Mouse (Mus musculus) kidney, postnatal 0 days (tissue): ENCODE measurements at regions not wholly inside any gene's neighbourhood (a gene's known extent, or its start where the extent isn't known, plus 50 kb on each side); places are given as distances from the start of the nearest gene placed in this dataset.
A peak's percentile ranks its signal among the peaks of the same experiment; 100 is the strongest.

Source experiments
- ATAC-seq: fragments of 200-750 bp; cut with Nextera tagmentation; replicated peaks from 2 replicates; pipeline ENCODE4 v1.8.0; 2017; ENCODE audit warnings: low read depth, moderate number of reproducible peaks, moderate TSS enrichment, moderate library complexity; ENCODE audit not compliant: low FRiP score
- DNase-seq: peaks from one replicate; pipeline ENCODE4 v3.0.0-alpha.2; 2016; ENCODE audit warnings: low spot score
- H3K27ac ChIP-seq: fragments of 300-500 bp; sonication (generic); 2 replicates; pipeline ENCODE4 v1.5.1; 2014; ENCODE audit warnings: mild to moderate bottlenecking
- H3K27me3 ChIP-seq: fragments of 300-500 bp; sonication (generic); 2 replicates; pipeline ENCODE4 v1.6.1; 2014; ENCODE audit warnings: low read length, mixed read lengths; ENCODE audit not compliant: insufficient read depth
- H3K36me3 ChIP-seq: fragments of 300-500 bp; sonication (generic); 2 replicates; pipeline ENCODE4 v1.6.1; 2014; ENCODE audit warnings: low read length, mixed read lengths; ENCODE audit not compliant: insufficient read depth
- H3K4me1 ChIP-seq: fragments of 300-500 bp; sonication (generic); replicated peaks from 2 replicates; pipeline ENCODE4 v1.6.1; 2014; ENCODE audit warnings: antibody characterized with exemption, low read length, mixed read lengths; ENCODE audit not compliant: insufficient read depth
- H3K4me2 ChIP-seq: fragments of 300-500 bp; sonication (generic); 2 replicates; pipeline ENCODE4 v1.6.1; 2014; ENCODE audit warnings: mild to moderate bottlenecking, low read length, moderate library complexity, mixed read lengths
- H3K4me3 ChIP-seq: fragments of 300-500 bp; sonication (generic); replicated peaks from 2 replicates; pipeline ENCODE4 v1.5.1; 2014; ENCODE audit warnings: low read depth, low read length
- H3K9ac ChIP-seq: fragments of 300-500 bp; sonication (generic); 2 replicates; pipeline ENCODE4 v1.6.1; 2014; ENCODE audit warnings: low read depth, low read length
- H3K9me3 ChIP-seq: fragments of 300-500 bp; sonication (generic); replicated peaks from 2 replicates; pipeline ENCODE4 v1.6.1; 2016; ENCODE audit warnings: low read length, inconsistent platforms, mixed read lengths
- CTCF ChIP-seq: IDR thresholded peaks from 2 replicates; pipeline ENCODE4 v1.5.1; 2016; ENCODE audit warnings: antibody characterized with exemption, low read depth, mild to moderate bottlenecking, moderate library complexity
- WGBS: fragments of 180-500 bp; shearing (Covaris S2); extraction: QIAGEN DNeasy Blood & Tissue Kit; methylation state at CpG from one replicate; pipeline ENCODE4 v1.1.7; 2014; 5-methylcytosine and 5-hydroxymethylcytosine counted together

- WGBS = 87% methylated on average over 2 of the region's 2 CpGs
- no peaks in the 10 kb centered on the region for H3K36me3 ChIP-seq
- ATAC-seq = no peak
Measured at GRCm38 (mm10) chr3:136450361-136450895, 124.6 kb upstream of the Bank1 start.

GRCm38 (mm10) chr3:136449364-136449763 lies 123.5 kb upstream of the Bank1 start:
- Histone ChIP-seq H3K4me3 (no peak overlapping the region), H3K36me3 (no peaks in the 10 kb centered on the region), H3K9ac (no peak overlapping the region), H3K4me1 (no peaks in the 10 kb centered on the region), H3K27me3 (no peaks in the 10 kb centered on the region), H3K27ac (no peak overlapping the region), H3K4me2 (no peak overlapping the region), H3K9me3 (no peaks in the 10 kb centered on the region)
- DNase-seq = no peak
- 71% methylated on average over 4 of the region's 4 CpGs for WGBS
- no peak for TF ChIP-seq CTCF
- ATAC-seq = no peak

More at GRCm38 (mm10) chr3:136450361-136450895, 124.6 kb upstream of the Bank1 start:
- H3K27me3 ChIP-seq = no peaks in the 10 kb centered on the region
- H3K4me2 ChIP-seq = no peak overlapping the region
- DNase-seq = no peak
- no peaks in the 10 kb centered on the region for H3K4me1 ChIP-seq
- H3K4me3 ChIP-seq = no peak overlapping the region
- H3K9ac ChIP-seq = no peak overlapping the region
- H3K27ac ChIP-seq = no peak overlapping the region
- no peak for TF ChIP-seq CTCF
- H3K9me3 ChIP-seq = no peaks in the 10 kb centered on the region

DNA sequence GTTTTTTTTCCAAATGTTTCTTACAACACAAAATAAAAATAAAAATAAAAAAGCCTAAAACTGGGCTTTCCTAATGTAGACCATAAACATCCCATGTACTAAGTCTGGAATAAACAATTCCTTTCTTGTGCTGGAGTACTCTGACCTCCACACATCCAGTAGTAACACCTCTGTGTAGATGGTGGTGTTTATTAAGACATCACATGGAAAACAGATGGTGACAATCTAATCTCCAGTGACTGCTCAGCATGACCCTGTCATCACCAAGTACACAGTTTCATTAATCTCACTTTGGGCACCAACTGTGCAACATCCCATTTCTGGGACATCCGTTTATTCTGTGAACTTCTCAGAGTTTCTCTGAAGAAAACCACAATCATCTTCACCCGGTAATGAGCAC lies 118.7 kb upstream of the Bank1 start:
- H3K9me3 ChIP-seq = no peaks in the 10 kb centered on the region
- no peak for TF ChIP-seq CTCF
- no peaks in the 10 kb centered on the region for H3K36me3 ChIP-seq
- no peak overlapping the region for H3K27ac ChIP-seq
- no peak overlapping the region for H3K4me2 ChIP-seq
- DNase-seq (no peak), ATAC-seq (no peak)
- H3K4me3 ChIP-seq = no peak overlapping the region
- no peaks in the 10 kb centered on the region for H3K27me3 ChIP-seq
- no peak overlapping the region for H3K9ac ChIP-seq
- no peaks in the 10 kb centered on the region for H3K4me1 ChIP-seq
- 83% methylated on average over 2 of the region's 2 CpGs for WGBS

- no peak overlapping the region for H3K27ac ChIP-seq
- no peak overlapping the region for H3K4me3 ChIP-seq
- no peak for ATAC-seq
- no peak overlapping the region for H3K4me2 ChIP-seq
- H3K4me1 ChIP-seq = no peaks in the 10 kb centered on the region
- H3K27me3 ChIP-seq = no peaks in the 10 kb centered on the region
- DNase-seq = no peak
- H3K9me3 ChIP-seq = no peaks in the 10 kb centered on the region
- H3K36me3 ChIP-seq = no peaks in the 10 kb centered on the region
- no peak overlapping the region for H3K9ac ChIP-seq
- peak; percentile 47; the same call in 1 of the 2 replicates for TF ChIP-seq CTCF
- 88% methylated on average over 2 of the region's 2 CpGs for WGBS
Measured at GRCm38 (mm10) chr3:136442099-136442498, 116.2 kb upstream of the Bank1 start.

DNA sequence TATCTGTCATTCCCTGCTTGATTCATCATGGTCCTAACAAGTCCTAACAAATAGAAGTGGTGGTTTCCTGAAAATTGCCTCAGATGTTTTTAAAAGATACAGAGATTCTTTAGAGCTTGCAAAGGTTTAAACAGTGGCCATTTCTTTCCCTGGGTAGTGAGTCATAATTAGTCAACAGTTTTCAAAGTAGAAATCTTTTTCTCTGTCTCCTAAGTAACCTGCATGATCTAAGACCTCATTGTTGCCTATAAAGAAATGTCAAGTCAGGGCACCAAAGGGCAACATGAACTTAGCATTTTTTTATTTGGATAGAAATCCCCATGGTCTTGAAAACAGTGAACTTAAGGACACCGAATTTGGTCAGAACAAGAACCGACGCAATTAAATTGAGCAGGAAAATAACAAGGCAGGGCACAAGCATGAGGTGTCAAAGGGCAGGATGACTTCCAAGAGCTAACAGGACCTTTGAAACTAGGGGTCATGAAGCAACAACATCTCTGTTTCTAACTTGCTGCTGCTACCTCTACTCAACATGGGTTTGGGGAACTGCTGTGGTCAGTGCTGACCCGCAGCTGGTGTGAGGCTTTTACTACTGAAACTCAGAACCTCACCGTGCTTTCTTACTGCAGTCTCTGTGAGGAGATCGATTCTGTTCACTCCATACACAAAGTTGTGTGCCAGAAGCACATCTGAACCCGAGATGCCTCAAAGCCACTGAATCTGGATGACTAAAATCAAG lies 114.2 kb upstream of the Bank1 start:
- Histone ChIP-seq H3K27me3 (no peaks in the 10 kb centered on the region), H3K36me3 (no peaks in the 10 kb centered on the region), H3K9me3 (no peaks in the 10 kb centered on the region), H3K9ac (no peak overlapping the region), H3K27ac (no peak overlapping the region), H3K4me2 (no peak overlapping the region), H3K4me3 (no peak overlapping the region), H3K4me1 (no peaks in the 10 kb centered on the region)
- WGBS = 55% methylated on average over 7 of the region's 7 CpGs
- TF ChIP-seq CTCF = no peak
- no peak for DNase-seq
- no peak for ATAC-seq

DNA sequence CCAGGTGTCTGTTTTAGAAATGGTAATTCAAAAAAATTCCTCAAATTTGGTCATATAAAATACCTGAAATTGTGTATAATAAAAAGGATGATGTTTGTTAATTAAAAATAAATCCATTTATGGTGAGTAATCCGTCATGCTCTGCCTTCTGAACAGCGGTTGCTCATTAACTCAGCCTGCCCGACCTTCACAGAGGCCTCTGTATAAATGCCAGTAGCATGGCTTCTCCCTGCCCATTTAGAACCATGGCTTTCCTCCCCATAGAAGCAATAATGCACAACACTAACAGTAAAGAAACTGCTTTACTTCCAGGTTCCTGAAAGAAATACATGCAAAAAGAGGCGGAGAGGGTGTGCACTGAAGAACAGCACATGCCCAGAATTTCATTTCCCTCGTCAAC lies 113.5 kb upstream of the Bank1 start:
- Histone ChIP-seq H3K4me1 (no peaks in the 10 kb centered on the region), H3K9me3 (no peaks in the 10 kb centered on the region), H3K4me3 (no peak overlapping the region), H3K27me3 (no peaks in the 10 kb centered on the region), H3K27ac (no peak overlapping the region), H3K9ac (no peak overlapping the region), H3K36me3 (no peaks in the 10 kb centered on the region), H3K4me2 (no peak overlapping the region)
- peak; percentile 5 for DNase-seq
- no peak for ATAC-seq
- TF ChIP-seq CTCF = no peak
- 67% methylated on average over 5 of the region's 5 CpGs for WGBS
